Mouse (Mus musculus) naive thymus-derived CD4-positive, alpha-beta T cell, adult 2 months (primary cell): Measurements from ENCODE around the gene Tnmd.

ENCODE experiments used
- DNase-seq: peaks from one replicate; pipeline ENCODE4 v3.0.0-alpha.2; 2011; ENCODE audit warnings: low read depth

The Tnmd gene

GRCm38 (mm10) chrX:133850680-133851079, at the start of gene Tnmd:
Gene Tnmd (plus strand): TSS chrX:133850980.
- DNase-seq = no peak

- DNase-seq = no peak
Measured at GRCm38 (mm10) chrX:133853637-133854036, 2.9 kb downstream of the Tnmd start.

- DNase-seq = no peak
Measured at GRCm38 (mm10) chrX:133869743-133870142, 19.0 kb downstream of the Tnmd start.

- peak; percentile 10 for DNase-seq
Measured at GRCm38 (mm10) chrX:133887308-133887707, 36.5 kb downstream of the Tnmd start.

GRCm38 (mm10) chrX:133888111-133888510, 37.3 kb downstream of the Tnmd start:
- no peak for DNase-seq

- peak; percentile 81 for DNase-seq
Measured at GRCm38 (mm10) chrX:133898014-133898542, 47.3 kb downstream of the Tnmd start, which contains the start of gene Tspan6. Gene Tspan6 (minus strand): TSS chrX:133898429.

- no peak for DNase-seq
Measured at GRCm38 (mm10) chrX:133908261-133908660, 57.5 kb downstream of the Tnmd start, which contains the start of gene Srpx2. Gene Srpx2 (plus strand): TSS chrX:133908426.

GRCm38 (mm10) chrX:133911397-133912103, 60.8 kb downstream of the Tnmd start:
- DNase-seq = no peak

GRCm38 (mm10) chrX:133913006-133913405, 62.2 kb downstream of the Tnmd start:
- no peak for DNase-seq

- DNase-seq = no peak
Measured at GRCm38 (mm10) chrX:133914219-133914618, 63.4 kb downstream of the Tnmd start.
